Mouse (Mus musculus) macrophage (primary cell): ENCODE measurements around the gene Trpm4. TPM values are rescaled to one million over a fixed set of nuclear protein-coding genes. Genes with fewer than 3 reads are reported as not detected.

ENCODE experiments used
- H3K27ac ChIP-seq: fragments of 350-480 bp; formaldehyde crosslinking; 2 replicates; pipeline ENCODE4 v1.9.0; 2021
- H3K36me3 ChIP-seq: fragments of 350-480 bp; formaldehyde crosslinking; 2 replicates; pipeline ENCODE4 v1.9.0; 2021; ENCODE audit errors: inconsistent target
- H3K4me3 ChIP-seq: fragments of 350-480 bp; formaldehyde crosslinking; 2 replicates; pipeline ENCODE4 v1.9.0; 2021; ENCODE audit errors: inconsistent target
- H3K79me2 ChIP-seq: fragments of 350-480 bp; formaldehyde crosslinking; 2 replicates; pipeline ENCODE4 v1.9.0; 2021; ENCODE audit errors: inconsistent target
- WGBS: methylation state at CpG from one replicate; pipeline ENCODE4 v1.1.7; 2026; ENCODE audit warnings: inconsistent platforms; ENCODE audit not compliant: missing documents; 5-methylcytosine and 5-hydroxymethylcytosine counted together
- polyA plus RNA-seq: library from polyadenylated mRNA; stranded (reverse); fragments of 250-400 nt; gene quantifications from 3 replicates; pipeline ENCODE4 v1.2.4, GENCODE M21; 2018; ENCODE audit warnings: inconsistent platforms
- total RNA-seq, 78 experiments: library from RNA; depleted of rRNA; stranded (reverse); fragments of 250-400 nt; gene quantifications; 1 replicate in 9 of 78; 2 replicates in 24 of 78; 3 replicates in 43 of 78; 4 replicates in 2 of 78; pipeline ENCODE4 v1.2.4; 2018; ENCODE audit warnings: inconsistent platforms in 56 of 78

The Trpm4 gene
- total RNA-seq (2018; cell fraction: chromatin; rRNA removed) = 100 to 1,000 TPM in 7 of 26 experiments, 10 to 100 TPM in 19; 28.3 to 512 (median 67.8) TPM
- 10 to 100 TPM in 2 of 26 experiments, 1 to 10 TPM in 24; 3.7 to 17.2 (median 6.1) TPM for total RNA-seq (2018; cell fraction: cytosol; rRNA removed)
- 100 to 1,000 TPM in 3 of 26 experiments, 10 to 100 TPM in 22, 1 to 10 TPM in 1; 9.4 to 172 (median 35.4) TPM for total RNA-seq (2018; cell fraction: nucleus; rRNA removed)
- polyA plus RNA-seq = 4.2 to 6.1 TPM (median 4.7 TPM) in 3 replicates

DNA sequence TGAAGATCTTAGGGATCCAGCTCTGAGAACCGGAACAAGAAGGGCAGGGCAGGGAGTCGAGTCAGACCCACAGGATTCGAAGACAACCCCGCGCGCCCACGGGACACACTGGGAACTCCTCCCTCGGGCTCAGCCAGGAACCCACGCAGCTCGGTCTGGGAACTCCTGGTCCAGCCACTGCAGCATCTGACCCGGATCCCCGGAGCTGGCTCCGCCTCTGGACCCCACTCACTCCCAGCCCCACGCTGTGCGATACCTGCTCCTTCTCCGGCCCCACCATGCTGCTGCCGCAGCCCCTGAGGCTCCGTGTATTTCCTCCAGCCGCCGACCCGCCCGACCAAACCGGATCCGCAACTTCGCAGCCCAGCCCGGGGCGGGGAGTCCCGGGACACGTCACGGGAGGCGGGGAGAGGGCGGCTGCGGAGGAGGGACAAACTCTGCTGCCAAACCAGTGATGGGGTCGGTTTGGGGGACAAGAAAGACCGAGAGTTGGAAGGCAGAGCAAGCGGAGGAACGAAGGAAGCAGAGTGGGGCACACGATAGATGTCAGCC is at the start of gene Trpm4:
Gene Trpm4 (minus strand): TSS at position 350 of the 552 bp plus-strand sequence.
- Histone ChIP-seq H3K4me3 (peak within 1 kb of the TSS; percentile 49), H3K79me2 (no peaks in the 10 kb centered on the region), H3K27ac (no peak within 1 kb of the TSS), H3K36me3 (no peaks in the 10 kb centered on the region)
- WGBS = under 1% methylated on average over 38 of the region's 38 CpGs

DNA sequence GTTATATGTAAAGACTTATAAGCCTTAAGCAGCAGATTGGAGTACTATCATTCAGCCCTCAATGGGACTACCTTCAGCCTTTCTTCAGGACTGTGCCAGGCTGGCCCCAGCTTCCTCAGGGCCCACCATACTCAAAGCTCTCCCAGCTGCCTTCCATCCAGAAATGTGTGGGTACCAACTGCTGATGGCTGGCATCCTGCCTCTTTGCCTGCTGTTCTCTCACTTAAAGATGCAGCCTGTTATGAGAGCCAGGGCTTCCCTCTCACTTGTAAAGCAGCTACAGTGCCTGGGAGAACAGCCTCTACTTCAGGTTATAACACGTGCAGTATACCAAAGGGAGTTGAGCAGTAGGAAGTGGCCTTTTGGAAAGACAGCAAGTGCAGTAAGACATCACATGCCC is 42.5 kb upstream of the Trpm4 start:
- Histone ChIP-seq H3K36me3 (peaks cover 48% of the 10 kb centered on the region), H3K79me2 (peaks cover 8% of the 10 kb centered on the region; the same call in 1 of the 2 replicates), H3K27ac (no peak overlapping the region), H3K4me3 (no peak overlapping the region)
- WGBS = 82% methylated on average over 1 of the region's 1 CpGs

DNA sequence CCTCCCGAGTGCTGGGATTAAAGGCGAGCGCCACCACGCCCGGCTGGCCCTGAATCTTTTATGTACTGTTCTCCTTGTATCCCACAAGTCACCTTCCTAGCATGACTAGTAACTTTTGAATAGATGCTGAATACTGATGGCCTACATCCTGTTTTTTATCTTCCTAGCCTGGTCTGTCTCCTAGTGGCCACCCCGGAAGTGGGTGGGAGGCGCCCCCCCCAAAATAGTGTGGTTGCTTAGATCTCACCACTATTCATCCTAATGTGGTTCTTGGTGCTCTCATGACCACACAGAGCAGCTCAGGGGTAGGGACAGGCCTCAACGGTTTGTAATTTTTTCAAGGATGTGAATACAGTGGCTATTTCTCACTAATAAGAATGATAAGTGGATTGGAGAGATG is 41.0 kb upstream of the Trpm4 start:
- 86% methylated on average over 8 of the region's 8 CpGs for WGBS
- Histone ChIP-seq H3K79me2 (no peaks in the 10 kb centered on the region; the same call in 1 of the 2 replicates), H3K27ac (no peak overlapping the region), H3K36me3 (peaks cover 35% of the 10 kb centered on the region), H3K4me3 (no peak overlapping the region)

DNA sequence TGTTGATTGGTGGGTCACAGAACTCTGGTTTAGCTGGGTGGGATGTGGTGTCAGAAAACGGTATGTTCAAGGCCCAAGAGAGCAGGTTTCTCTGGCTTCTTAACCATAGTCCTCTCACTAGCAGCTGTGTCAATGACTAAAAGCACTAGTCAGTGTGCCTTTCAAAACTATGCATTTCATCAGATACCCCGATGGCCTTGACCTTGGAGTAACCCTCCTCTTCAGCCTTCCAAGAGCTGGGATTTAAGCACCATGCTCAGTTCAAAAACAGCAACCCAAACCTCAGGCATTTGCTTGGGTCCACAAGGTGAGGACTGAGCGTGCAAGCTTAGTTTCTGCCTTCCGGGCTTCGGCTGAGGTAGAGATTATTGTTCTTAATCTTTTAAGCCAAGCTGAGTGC is 38.8 kb upstream of the Trpm4 start:
- Histone ChIP-seq H3K27ac (no peak overlapping the region), H3K36me3 (peaks cover 14% of the 10 kb centered on the region), H3K79me2 (no peaks in the 10 kb centered on the region), H3K4me3 (no peak overlapping the region)
- WGBS = 85% methylated on average over 5 of the region's 5 CpGs

DNA sequence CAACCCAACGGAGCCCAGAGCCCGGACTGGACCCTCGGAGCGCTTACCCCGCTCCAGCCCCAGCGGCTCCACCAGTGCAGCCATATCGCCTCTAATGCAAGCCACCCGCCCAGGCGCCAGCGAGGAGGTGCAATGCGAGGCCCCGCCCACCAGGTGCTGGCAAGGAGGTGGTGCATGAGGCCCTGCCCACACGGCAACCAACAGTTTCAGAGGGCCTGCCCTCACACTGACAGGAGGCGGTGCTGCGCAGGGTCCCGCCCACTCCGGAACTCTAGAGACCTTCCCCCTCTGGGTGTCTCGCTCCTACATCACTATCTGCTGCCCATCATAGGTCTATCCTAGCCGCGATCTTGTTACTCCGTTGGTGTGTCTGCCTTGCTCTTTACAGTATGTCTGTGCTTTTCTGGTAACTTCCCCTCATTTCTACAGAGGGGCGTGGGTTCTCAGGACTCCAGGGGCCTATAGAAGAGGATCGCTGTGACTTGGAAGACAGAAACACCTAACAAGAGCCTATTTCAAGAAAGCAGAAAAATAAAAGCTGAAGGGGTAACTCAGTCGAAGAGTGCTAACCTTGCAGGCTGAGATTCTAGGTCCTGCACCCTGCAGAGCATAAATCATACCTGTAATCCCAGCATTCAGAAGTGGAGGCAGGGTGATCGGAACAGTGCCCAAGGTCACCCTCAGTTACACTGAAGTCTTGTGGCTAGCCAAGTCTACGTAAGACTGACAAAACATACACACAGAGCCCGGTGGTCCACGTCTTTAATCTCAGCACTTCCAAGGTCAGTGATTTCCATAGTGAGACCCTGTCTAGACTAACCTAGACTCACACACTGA is 37.1 kb upstream of the Trpm4 start, which contains the start of gene Lin7b:
Gene Lin7b (minus strand): TSS at position 109 of the 837 bp plus-strand sequence.
- WGBS = 15% methylated on average over 27 of the region's 28 CpGs

DNA sequence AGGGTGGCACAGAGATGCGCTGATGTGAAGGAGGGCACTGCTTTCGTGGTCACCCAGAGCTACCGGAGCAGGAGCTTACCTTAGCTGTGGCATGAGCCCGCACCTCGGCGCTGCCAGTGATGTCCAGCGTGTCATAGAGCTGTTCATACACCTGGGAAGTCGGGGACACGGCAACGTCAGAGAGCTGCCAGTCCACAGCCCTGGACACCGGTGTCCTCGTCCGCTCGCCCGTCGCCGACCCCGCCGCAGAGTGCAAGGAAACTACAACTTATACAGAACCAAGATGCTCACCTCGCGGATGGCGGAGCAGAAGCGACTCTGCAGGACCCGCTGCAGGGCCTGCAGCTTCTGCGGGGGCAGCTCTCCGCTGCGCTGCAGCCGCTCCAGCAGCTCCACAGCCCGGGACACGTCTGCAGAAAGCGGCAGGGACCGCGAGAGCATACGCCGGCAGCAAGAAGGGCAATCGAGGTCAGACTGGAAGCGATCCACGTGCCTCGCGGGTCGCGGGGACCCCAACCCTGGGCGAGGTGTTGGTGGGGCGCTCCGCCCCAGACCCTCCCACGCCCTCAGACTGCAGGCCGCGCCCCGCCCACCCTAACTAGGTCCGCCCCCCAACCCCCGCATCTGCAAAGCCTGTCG is 36.4 kb upstream of the Trpm4 start:
- WGBS = 10% methylated on average over 52 of the region's 52 CpGs
- H3K36me3 ChIP-seq = no peaks in the 10 kb centered on the region
- H3K79me2 ChIP-seq = no peaks in the 10 kb centered on the region
- H3K27ac ChIP-seq = no peak overlapping the region
- H3K4me3 ChIP-seq = no peak overlapping the region

More for the DNA sequence above, 37.1 kb upstream of the Trpm4 start, which contains the start of gene Lin7b:
- no peak within 1 kb of the TSS for H3K27ac ChIP-seq
- H3K36me3 ChIP-seq = no peaks in the 10 kb centered on the region
- no peak within 1 kb of the TSS for H3K4me3 ChIP-seq
- no peaks in the 10 kb centered on the region for H3K79me2 ChIP-seq

DNA sequence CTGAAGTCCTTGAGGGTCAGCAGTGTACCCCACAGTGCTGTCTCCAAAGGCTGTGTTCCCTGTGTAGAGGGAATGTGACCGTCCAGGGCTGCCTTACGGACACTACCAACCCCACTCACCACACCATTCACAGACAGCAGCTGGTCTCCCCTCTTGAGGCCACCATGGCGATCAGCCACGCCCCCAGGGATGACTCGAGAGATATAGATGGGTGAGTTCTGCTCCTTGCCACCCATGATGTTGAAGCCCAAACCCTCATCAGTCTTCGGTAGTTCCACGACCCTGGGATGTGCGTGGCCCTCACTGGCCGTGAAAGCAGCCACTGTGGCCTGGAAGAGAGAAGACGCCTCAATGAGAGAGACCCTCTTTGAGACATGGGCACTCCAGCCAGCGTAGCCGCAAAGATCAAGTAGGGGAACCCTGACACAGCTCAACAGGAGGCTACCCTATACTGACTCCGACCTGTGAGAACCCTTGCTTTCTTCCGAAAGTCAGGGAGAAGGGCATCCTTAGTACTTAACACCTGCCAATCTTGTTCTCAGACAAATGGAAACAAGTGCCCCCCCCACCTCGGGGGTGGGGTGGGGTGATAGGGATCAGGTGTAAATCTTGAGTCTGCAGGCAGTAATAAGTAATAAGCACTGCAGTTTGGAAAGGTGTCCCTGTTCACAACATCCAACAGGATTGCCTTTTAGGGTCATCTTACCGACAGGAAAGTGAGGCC is 35.6 kb upstream of the Trpm4 start:
- H3K4me3 ChIP-seq = no peak overlapping the region
- no peaks in the 10 kb centered on the region for H3K79me2 ChIP-seq
- 82% methylated on average over 15 of the region's 16 CpGs for WGBS
- H3K36me3 ChIP-seq = no peaks in the 10 kb centered on the region
- no peak overlapping the region for H3K27ac ChIP-seq

DNA sequence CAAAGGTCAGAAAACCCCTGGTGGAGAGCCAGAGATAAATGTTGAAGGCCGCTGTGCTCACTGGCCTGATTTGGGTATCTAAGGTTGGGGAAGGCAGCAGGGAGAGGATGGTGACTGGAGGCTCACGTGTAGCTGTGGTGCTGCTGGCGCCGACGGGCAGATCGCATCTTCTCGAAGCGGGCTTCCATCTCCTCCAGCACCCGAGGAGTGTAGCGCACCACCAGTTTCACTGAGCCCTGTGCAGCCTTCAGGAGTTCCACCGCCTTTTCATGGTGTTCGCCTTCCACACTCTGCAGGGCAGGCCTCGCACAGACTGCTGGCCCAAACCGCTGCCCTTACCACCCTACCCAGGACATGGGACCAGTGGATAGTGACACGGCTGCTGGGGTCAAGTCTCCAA is 34.6 kb upstream of the Trpm4 start:
- Histone ChIP-seq H3K27ac (no peak overlapping the region), H3K79me2 (no peaks in the 10 kb centered on the region), H3K36me3 (no peaks in the 10 kb centered on the region), H3K4me3 (no peak overlapping the region)
- 87% methylated on average over 15 of the region's 15 CpGs for WGBS

DNA sequence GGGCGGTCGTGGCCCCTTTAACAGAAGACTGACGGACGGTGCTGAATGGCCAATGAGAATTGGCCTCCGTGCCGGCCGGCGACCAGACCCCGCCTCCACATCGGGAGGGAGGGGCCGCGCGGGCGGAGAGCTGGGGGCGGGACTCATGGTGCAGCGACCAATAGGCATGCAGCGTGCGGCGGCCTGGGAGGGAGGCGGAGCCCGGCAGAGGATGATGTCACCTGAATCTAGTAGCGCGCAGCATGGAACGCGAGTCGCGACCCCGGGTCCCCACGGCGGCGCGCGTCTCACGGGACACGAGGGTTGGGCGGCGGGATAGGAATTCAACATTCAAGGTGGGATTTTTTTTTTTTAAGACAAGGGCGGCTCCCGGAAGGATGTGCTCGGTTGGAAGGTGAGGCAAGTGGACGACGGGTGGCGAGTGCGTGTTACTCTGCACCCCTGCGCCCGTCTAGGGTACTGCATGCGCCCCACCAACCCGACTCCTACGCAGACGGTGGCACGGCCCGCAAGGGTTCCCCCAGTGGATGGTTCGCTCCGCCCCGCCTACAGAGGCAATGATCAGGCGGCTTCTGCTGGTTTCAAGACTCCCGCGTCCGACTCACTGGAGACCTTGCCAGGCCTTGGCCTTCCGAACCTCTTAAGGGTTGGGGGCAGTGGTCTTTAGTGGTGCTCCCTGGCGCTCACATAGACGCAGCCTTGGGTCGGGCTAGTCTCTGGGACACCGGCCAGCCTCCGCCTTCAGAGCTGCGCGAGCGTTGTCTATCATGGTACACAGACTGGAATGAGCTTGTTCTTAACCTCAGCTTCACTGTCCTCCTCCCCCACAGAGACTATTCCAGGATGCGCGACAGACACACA is 33.7 kb upstream of the Trpm4 start:
- Histone ChIP-seq H3K36me3 (no peaks in the 10 kb centered on the region), H3K4me3 (peak overlapping the region; percentile 38), H3K27ac (peak overlapping the region; percentile 22; the same call in 1 of the 2 replicates), H3K79me2 (no peaks in the 10 kb centered on the region)
- 2% methylated on average over 67 of the region's 70 CpGs for WGBS

DNA sequence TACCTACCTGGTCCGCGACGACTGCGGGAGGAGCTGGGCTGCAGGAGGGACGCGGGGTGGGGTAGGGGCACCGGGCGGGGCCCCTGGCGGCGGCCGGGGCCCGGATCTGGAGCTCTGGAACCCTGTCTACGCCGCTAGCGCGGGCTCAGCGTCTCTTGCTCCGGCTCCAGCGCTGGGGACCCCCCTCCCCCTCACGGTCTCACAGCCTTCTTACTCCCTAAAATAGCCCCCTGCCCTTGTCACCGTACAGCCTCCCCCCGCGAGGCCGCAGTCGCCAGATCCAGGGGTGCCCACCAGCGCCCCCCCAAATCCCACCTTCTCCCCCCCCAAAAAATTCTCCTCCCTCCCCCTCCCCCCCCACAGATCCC is 33.1 kb upstream of the Trpm4 start, which contains the start of gene Ppfia3:
Gene Ppfia3 (minus strand): TSS at position 368 of the 368 bp plus-strand sequence.
- peak within 1 kb of the TSS; percentile 22; the same call in 1 of the 2 replicates for H3K27ac ChIP-seq
- WGBS = 0% methylated on average over 20 of the region's 26 CpGs
- no peaks in the 10 kb centered on the region for H3K36me3 ChIP-seq
- peak within 1 kb of the TSS; percentile 38 for H3K4me3 ChIP-seq
- no peaks in the 10 kb centered on the region for H3K79me2 ChIP-seq

DNA sequence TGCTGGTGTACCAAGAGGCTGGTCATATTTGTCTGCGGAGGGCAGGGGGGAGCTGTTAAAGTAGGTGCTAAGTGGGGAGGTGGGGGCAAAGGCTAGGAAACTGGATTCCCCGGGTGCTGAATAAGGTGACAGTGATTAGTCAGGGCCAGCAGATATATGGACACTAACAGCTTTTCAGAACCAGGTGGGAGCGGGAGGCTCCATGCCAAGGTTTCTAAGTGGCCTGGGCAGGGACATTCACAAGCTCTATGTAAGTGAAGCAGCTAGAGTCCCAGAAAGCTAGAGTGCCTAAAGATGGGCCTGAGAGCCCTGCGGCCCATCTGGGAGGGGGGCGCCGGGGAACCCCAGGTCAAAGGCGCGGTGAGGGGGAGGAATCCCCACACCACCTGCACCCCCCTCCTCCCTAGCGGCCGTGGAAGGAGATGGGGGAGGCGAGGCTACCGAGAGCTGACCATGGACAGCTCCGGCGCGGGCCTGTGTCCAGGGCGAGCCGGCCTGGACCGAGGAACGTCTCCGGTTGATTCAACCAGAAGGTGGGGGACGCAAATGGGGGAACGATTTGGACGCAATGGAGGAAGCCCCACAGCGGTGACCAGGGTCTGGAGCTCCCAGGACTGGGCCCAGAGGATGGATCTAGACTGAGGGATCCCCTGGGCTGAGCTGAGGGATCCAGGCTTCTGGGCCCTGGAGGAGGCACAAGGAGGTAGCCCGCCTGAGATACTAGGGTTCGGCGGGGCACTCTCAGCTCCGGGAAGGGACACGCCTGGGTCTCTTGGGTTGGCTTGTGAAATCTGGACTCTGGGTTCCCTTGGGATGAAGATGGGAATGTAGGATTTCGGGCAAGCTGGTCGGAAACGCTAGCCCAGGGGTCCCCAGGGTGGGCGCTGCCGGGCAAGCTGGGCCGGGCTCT is 32.4 kb upstream of the Trpm4 start:
- Histone ChIP-seq H3K4me3 (no peak overlapping the region), H3K79me2 (no peaks in the 10 kb centered on the region)
- 13% methylated on average over 34 of the region's 35 CpGs for WGBS

DNA sequence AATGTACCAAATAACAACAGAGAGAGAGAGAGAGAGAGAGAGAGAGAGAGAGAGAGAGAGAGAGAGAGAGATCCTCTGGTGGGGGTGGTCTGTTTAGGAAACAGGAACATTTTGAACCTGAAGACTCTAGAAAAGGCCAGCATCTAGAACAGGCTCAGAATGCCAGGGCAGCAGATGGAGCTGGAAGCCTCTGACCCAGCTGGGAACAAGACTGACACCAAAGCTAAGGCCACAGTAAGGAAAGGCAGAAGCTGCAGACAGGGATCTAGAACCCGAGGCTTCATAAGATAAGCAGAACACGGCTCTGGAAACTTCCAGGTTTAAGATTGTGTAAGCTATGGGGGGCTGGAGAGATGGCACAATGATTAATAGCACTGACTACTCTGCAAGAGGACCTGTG is 30.4 kb upstream of the Trpm4 start:
- WGBS = 47% methylated on average over 2 of the region's 2 CpGs
- no peak overlapping the region for H3K4me3 ChIP-seq
- H3K79me2 ChIP-seq = no peaks in the 10 kb centered on the region
- no peak overlapping the region for H3K27ac ChIP-seq
- H3K36me3 ChIP-seq = no peaks in the 10 kb centered on the region

More for the DNA sequence above, 32.4 kb upstream of the Trpm4 start:
- no peaks in the 10 kb centered on the region for H3K36me3 ChIP-seq
- H3K27ac ChIP-seq = no peak overlapping the region
